Mouse (Mus musculus): ENCODE results near the gene Insr.
A peak's percentile ranks its signal among the peaks of the same experiment; 100 is the strongest.
"Not testable (repeated sequence)": the region's sequence is repeated elsewhere in the genome, so short reads cannot be mapped to it uniquely, and the experiment has no call there.

Insr gene

GRCm38 (mm10) chr8:3278934-3279720 is at the start of gene Insr:
Insr (minus strand) TSS chr8:3279617.
- DNase-seq (ENCODE audit: low spot score), result peak; percentile 84

GRCm38 (mm10) chr8:3327538-3328245 is 48.3 kb upstream of the Insr start:
- no peak for DNase-seq (ENCODE audit: low spot score)

DNA sequence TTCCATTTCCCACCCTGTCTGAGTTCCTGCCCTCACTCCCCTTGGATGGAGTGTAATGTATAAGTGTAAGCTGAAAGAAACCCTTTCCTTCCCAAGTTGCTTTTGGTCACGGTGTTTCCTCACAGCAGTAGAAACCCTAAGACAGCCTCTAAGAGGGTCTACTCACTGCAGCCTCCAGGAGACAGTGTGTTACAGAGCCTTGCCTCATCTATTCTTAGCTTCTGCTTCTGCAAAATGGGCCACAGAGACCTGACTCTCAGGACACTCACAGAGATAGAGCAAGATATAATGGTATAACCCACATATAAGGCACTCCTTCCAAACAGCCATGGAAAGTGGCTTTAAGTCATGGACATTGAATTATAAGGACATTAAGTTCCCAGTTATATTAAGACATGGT is 47.6 kb upstream of the Insr start:
- DNase-seq (ENCODE audit: low spot score), result no peak

- no peak for DNase-seq (ENCODE audit: low spot score)
Observed at GRCm38 (mm10) chr8:3324253-3324652, 44.8 kb upstream of the Insr start.

DNA sequence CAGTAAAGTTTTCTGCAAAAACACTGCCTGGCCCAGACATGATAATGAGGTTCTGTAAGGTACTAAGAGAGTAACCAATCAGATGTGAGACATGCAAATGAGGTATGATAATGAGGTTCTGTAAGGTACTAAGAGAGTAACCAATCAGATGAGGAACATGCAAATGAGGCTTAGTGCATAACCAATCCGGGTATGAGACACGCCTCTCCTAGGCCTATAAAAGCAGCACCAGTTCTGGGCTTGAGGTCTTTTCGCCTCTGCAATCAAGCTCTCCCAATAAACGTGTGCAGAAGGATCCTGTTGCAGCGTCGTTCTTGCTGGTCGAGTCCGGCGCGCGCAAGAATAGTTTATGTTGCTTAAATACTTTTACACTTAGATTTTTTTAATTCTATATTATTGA is 39.9 kb upstream of the Insr start:
- not testable (repeated sequence) for DNase-seq (ENCODE audit: low spot score)

DNA sequence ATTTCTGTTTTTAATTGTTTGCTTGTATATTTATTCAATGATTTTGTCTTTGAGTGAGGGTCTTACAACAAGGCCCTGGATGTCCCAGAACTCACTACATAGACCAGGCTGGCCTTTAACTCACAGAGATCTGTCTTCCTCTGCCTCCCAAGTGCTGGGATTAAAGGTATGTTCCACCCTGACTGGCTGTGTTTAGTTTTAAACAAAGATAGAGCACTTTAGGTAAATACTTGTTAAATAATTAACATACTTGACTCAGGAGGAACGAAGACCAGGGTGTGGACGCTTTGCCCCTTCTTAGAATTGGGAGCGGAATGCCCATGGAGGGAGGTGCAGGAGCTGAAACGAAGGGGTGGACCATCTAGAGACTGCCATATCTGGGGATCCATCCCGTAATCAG is 37.2 kb upstream of the Insr start:
- DNase-seq (ENCODE audit: low spot score), result no peak

DNA sequence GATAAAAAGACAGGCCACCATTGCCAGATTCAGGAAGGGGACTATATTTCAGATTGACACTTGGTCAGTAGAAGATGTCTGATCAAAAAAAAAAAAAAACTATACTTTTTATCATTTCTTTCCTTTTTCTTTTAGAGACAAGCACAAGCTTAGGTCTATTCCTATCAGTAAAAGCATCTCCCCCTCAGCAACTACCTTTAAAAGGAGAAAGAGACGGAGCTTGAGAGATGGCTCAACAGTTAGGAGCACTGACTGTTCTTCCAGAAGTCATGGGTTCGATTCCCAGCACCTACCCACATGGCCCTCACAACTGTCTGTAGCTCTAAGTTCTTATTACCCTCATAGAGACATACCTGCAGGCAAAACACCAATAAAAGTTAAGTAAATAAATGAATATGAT is 34.9 kb upstream of the Insr start:
- no peak for DNase-seq (ENCODE audit: low spot score)

- DNase-seq (ENCODE audit: low spot score), result no peak
Observed at GRCm38 (mm10) chr8:3313843-3314242, 34.4 kb upstream of the Insr start.

DNA sequence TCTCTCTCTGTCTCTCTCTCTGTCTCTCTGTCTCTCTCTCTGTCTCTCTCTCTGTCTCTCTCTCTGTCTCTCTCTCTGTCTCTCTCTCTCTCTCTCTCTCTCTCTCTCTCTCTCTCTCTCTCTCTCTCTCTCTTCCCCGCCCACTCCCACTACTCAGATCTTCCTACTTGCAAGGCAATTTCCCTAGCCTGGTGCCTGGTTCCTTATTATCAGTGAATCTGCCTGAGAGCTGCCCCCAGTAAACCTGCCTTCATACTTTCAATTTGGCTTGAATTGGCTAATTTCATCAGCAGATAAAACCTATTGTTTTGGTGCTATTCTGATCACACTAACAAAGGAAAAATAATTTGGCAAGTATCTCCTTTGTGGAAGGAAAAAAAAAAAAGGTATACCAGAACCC is 34.0 kb upstream of the Insr start:
- DNase-seq (ENCODE audit: low spot score), result not testable (repeated sequence)

DNA sequence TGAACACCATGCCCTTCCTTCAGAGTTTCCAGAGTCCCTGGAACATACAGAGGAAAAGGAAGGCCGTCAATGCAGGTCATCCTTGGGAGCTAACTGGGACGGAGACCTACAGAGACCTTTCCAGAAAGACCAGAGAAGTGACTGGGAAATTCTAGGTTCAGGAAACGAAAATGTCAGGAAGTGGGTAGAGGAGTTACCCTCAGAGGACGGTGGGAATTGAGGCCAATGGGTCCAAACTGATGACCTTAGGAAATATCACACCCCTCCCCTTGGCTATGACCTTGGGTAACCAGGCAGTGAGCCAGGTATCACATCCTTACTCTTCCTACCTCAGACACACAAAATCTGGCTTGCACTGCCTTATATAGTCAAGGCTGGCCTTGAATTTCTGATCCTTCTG is 32.1 kb upstream of the Insr start:
- no peak for DNase-seq (ENCODE audit: low spot score)

- DNase-seq (ENCODE audit: low spot score), result no peak
Observed at GRCm38 (mm10) chr8:3309636-3310035, 30.2 kb upstream of the Insr start.

- DNase-seq (ENCODE audit: low spot score), result not testable (repeated sequence)
Observed at GRCm38 (mm10) chr8:3308205-3308800, 28.9 kb upstream of the Insr start.

DNA sequence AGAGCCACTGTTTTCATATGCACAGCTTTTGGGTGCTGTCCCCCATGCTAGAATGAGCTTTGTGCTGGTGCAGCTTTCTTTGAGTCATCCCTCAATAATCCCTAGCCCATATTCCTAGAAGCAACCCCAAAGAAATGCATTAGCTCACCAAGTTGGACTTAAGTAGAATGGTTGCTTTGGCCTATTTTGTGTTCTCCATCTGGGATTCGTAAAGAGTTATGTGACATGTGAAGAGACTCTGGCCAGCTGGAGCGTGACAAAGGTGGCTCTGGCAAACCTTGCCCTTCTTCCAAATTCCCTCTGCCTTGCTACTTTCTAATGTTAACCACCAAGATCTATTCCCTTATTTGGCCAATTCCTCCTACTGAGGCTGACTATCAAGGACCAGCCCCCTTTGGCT is 22.7 kb upstream of the Insr start:
- DNase-seq (ENCODE audit: low spot score), result no peak

- no peak for DNase-seq (ENCODE audit: low spot score)
Observed at GRCm38 (mm10) chr8:3299322-3299721, 19.9 kb upstream of the Insr start.

GRCm38 (mm10) chr8:3285824-3286223 is 6.4 kb upstream of the Insr start:
- DNase-seq (ENCODE audit: low spot score), result no peak

DNA sequence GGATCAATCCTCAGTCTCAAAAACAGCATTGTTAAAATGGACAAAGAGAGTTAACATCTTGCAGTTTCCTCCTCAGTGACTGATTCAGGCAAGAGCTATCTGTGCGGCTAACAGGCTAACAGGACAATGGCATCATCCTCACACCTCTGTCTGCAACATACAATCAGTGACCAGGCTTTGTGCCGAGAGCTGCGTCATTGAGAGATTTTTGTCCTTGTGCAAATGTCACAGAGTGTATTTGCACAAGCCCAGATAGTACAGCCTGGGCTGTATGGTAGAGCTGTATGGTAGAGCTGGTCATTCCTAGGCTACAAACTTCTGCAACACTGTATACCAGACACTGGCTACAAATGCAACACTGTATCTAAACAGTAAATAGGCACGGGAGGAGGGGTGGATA is 5.2 kb upstream of the Insr start:
- DNase-seq (ENCODE audit: low spot score), result no peak

- no peak for DNase-seq (ENCODE audit: low spot score)
Observed at GRCm38 (mm10) chr8:3281296-3281695, 1.9 kb upstream of the Insr start.

DNA sequence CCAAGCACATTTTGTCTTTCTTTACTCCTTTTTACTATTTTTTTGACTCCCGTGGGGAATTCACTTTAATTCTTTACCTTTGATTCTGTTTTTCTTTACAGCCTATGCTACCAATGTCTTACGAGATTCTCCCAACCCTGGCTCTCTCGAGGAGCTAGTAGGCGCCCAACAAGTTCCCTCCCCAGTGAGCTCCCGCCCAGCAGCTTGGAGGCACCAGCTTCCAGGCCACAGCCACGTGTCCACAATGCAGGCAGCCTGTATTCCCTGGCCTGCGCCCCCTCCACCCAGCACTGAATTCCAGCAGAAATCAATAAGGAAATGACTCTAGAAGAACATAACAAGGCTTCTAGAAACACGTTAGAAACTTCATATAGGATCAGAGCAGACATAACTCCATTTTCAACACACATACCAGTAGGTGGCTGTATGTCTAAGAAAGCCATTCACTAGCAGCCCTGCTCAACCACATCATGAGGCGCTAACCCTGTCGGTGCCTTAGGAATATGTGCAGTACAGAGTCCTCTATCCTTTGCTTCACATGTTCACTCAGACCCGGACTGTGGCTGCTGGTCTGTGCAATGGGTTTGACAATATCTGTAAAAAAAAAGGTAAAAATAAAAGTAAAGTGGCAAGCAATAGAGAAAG is 971 bp upstream of the Insr start:
- no peak for DNase-seq (ENCODE audit: low spot score)

DNA sequence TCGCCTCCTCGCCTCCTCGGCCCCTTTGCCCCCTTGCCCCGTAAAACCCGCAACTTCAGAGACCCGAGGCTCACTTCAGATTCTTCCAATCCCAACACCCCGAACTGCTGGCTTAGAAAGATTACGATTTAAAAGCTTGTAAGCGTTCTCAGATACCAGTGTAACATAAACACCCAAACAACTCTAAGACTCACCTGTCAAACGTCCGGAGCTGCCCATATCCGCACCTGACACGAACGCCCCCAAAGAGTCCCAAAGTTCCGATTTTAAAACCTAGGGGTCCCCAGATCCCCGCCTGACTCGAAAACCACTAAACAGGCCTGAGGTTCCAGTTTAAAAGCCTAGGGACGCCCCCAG is 282 bp upstream of the Insr start:
- no peak for DNase-seq (ENCODE audit: low spot score)

DNA sequence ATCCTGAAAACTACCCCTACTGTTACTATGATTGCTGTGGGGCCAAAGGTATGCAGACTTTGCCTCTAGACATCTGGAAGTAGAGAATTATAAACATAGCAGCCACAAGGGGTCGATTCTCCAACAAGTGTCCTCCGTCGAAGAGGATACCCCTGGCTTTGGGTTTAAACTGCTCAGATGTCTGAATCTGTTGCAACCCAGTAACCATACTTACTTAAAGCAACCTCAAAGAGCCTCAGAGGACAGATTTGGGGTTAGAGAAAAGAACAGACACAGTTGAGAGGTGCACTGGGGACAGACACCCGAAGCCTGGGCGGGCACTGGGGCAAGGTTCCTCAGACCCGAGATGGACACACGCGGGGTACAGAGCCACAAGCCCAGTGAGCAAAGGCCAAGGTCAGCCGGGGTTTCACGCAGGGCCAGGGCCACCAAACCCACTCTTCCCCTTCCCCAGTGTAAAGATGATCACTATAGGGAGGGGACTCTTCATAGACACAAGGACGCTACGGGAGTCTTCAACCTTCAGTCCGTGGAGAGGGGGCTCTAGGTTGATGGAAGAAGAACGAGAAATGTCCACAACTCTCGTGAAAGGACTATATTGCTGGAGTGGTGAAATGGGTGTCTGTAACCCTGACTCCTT is 1.1 kb downstream of the Insr start:
- DNase-seq (ENCODE audit: low spot score), result no peak

DNA sequence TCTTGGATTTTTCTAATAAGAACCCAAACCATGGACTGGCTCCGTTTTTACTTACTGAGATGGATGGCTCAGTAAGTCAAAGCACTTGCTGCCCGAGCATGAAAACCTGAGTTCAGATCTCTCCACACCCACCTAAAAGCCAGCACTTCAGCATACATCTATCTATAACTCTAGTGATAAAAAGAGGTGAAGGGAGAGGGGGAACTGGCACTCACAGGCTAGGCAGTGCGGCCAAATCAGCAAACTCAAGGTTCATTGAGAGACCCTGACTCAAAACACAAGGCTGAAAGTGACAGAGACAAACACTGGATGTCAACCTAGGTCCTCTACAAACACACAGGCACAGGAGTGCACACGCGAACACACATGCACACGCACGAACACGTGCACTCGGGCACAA is 2.2 kb downstream of the Insr start:
- DNase-seq (ENCODE audit: low spot score), result no peak

GRCm38 (mm10) chr8:3276009-3276408 is 3.4 kb downstream of the Insr start:
- DNase-seq (ENCODE audit: low spot score), result no peak

Data from urinary bladder, postnatal 10 days (tissue).